Mouse (Mus musculus): ENCODE data around the gene Gng3. TPM values are rescaled to one million over a fixed set of nuclear protein-coding genes. Genes with fewer than 3 reads are reported as not detected.
A peak's percentile ranks its signal among the peaks of the same experiment; 100 is the strongest.

Gene Gng3
- polyA plus RNA-seq, 1 experiment from 2014 or later, result 39.8 TPM

DNA sequence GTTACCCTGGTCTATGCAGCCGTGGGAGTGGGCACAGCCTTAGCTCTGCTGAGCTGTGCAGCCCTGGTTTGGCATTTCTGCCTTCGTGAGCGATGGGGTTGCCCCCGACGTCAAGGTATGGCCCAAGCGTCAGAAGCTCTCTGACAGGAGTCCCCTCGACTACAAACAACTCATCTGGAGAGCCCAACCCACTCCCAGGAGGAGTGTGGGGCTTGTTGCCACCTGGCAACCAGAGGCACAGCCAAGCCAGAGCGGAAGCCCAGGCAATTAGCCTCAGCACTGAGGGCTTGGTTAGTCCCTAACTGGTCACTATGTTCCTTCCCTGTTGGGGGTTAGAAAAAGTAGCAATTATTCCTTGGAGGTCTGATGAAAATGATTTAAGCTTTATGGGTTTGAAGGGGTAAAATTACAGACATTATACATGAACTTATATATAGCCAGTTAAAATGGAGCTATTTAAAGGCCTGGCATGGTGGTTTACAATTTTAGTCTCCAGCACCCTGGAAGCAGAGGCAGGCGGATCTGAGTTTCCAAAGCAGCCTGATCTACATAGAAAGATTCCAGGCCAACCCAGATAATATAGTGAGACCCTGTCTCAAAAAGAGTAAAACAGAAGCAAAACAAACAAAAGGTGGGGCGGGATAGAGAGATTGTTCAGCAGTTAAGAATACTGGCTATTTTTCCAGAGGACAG is 13.4 kb upstream of the Gng3 start:
- H3K36me3 ChIP-seq (replicated peaks; ENCODE audit: control insufficient read depth, insufficient read depth, low read depth, low read length), result no peaks in the 10 kb centered on the region
- H3K9ac ChIP-seq (replicated peaks; ENCODE audit: low read length), result peak overlapping the region; percentile 9; the same call in 1 of the 2 replicates
- no peaks in the 10 kb centered on the region for H3K9me3 ChIP-seq (replicated peaks; ENCODE audit: control insufficient read depth, low read length)
- no peak overlapping the region for H3K27ac ChIP-seq (replicated peaks; ENCODE audit: low read depth, low read length)
- H3K4me2 ChIP-seq (ENCODE audit: low read depth, low read length), result no peak overlapping the region
- H3K4me3 ChIP-seq (ENCODE audit: low read depth, low read length), result no peak overlapping the region
- peaks cover 4% of the 10 kb centered on the region for H3K4me1 ChIP-seq (ENCODE audit: control insufficient read depth, insufficient read depth, low read length)
- H3K27me3 ChIP-seq (ENCODE audit: control insufficient read depth, insufficient read depth, low read length), result no peaks in the 10 kb centered on the region
- WGBS, result 60% methylated on average over 10 of the region's 10 CpGs
- ATAC-seq (replicated peaks; ENCODE audit: insufficient number of reproducible peaks, low FRiP score, low TSS enrichment, low read depth) (no peak), DNase-seq (ENCODE audit: low spot score) (no peak)

DNA sequence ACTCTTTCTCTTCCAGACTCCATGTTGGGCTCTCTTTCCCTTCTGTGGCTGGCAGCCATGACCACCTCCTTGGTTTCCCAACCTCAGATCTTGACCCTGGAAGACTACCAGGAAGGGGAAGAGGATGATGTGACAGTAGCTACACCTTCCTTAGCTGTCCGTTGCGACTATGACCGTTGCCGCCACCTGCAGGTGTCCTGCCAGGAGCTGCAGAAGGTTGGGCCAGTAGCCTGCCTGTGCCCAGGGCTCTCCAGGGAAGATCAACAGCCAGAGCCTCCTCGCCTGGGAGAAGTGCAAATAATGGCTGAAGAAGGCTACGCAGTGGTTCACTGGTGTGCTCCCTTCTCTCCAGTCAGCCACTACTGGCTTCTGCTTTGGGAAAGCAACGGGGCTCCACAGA is 12.6 kb upstream of the Gng3 start:
- no peaks in the 10 kb centered on the region for H3K9me3 ChIP-seq (replicated peaks; ENCODE audit: control insufficient read depth, low read length)
- no peak overlapping the region for H3K4me2 ChIP-seq (ENCODE audit: low read depth, low read length)
- H3K27ac ChIP-seq (replicated peaks; ENCODE audit: low read depth, low read length), result no peak overlapping the region
- no peak for ATAC-seq (replicated peaks; ENCODE audit: insufficient number of reproducible peaks, low FRiP score, low TSS enrichment, low read depth)
- peaks cover 4% of the 10 kb centered on the region for H3K4me1 ChIP-seq (ENCODE audit: control insufficient read depth, insufficient read depth, low read length)
- WGBS, result 55% methylated on average over 7 of the region's 7 CpGs
- no peaks in the 10 kb centered on the region for H3K36me3 ChIP-seq (replicated peaks; ENCODE audit: control insufficient read depth, insufficient read depth, low read depth, low read length)
- H3K9ac ChIP-seq (replicated peaks; ENCODE audit: low read length), result no peak overlapping the region; the same call in 1 of the 2 replicates
- DNase-seq (ENCODE audit: low spot score), result no peak
- H3K27me3 ChIP-seq (ENCODE audit: control insufficient read depth, insufficient read depth, low read length), result no peaks in the 10 kb centered on the region
- no peak overlapping the region for H3K4me3 ChIP-seq (ENCODE audit: low read depth, low read length)

DNA sequence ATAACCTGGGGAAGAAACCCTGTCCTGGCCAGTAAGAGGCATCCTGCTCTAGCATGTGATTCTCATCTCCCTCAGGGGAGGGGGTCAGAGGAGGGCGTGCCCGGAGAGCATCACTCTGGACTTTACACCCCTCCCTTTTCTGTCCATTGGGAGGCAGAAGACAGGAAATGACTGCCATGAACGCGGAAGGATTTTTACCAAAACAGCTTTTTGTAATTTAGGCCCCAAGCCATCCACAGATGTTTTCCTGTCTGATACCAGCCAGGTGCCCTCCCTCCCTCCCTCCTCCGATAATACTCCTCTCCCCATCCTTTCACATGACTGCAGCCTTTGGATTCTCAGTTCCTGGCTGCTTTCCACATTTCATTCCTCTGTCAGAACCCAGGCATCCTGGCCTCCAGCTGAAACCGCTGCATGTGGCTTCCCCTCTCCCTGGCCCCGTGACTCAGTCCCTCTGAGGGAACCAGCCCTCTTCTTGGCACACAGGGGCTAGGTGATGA is 11.5 kb upstream of the Gng3 start, which contains the start of gene Lrrn4cl:
Lrrn4cl (plus strand) TSS at position 367 of the 500 bp plus-strand sequence.
- 16% methylated on average over 7 of the region's 7 CpGs for WGBS
- H3K4me2 ChIP-seq (ENCODE audit: low read depth, low read length), result no peak within 1 kb of the TSS
- peak within 1 kb of the TSS; percentile 22; the same call in 1 of the 2 replicates for H3K9ac ChIP-seq (replicated peaks; ENCODE audit: low read length)
- peaks cover 4% of the 10 kb centered on the region for H3K4me1 ChIP-seq (ENCODE audit: control insufficient read depth, insufficient read depth, low read length)
- no peaks in the 10 kb centered on the region for H3K27me3 ChIP-seq (ENCODE audit: control insufficient read depth, insufficient read depth, low read length)
- no peaks in the 10 kb centered on the region for H3K36me3 ChIP-seq (replicated peaks; ENCODE audit: control insufficient read depth, insufficient read depth, low read depth, low read length)
- no peak within 1 kb of the TSS for H3K4me3 ChIP-seq (ENCODE audit: low read depth, low read length)
- H3K27ac ChIP-seq (replicated peaks; ENCODE audit: low read depth, low read length), result 0 out of 2 replicates have a peak within 1 kb of the TSS, but pooled peaks have one; percentile 8
- DNase-seq (ENCODE audit: low spot score) (peak; percentile 55), ATAC-seq (replicated peaks; ENCODE audit: insufficient number of reproducible peaks, low FRiP score, low TSS enrichment, low read depth) (no peak)
- H3K9me3 ChIP-seq (replicated peaks; ENCODE audit: control insufficient read depth, low read length), result no peaks in the 10 kb centered on the region

DNA sequence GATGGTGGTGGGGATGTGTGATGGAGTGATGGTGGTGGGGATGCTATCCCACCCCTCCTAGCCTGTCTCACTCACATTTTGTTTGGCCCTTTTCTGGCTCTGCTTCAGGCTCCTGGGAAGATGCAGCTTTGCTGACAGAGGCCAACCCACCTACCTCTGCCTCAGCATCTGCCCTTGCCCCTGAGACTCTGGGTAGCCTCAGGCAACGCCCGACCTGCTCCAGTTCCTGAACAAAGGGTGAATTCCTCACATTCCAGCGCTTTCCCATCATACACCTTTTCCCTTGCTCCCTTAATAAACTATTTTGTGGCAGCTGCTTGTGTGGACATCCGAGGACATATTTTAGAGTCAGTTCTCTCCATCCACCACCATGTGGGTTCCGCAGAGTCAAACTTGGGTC is 9.4 kb upstream of the Gng3 start:
- WGBS, result 72% methylated on average over 5 of the region's 5 CpGs
- no peak overlapping the region for H3K4me3 ChIP-seq (ENCODE audit: low read depth, low read length)
- no peak overlapping the region for H3K4me2 ChIP-seq (ENCODE audit: low read depth, low read length)

DNA sequence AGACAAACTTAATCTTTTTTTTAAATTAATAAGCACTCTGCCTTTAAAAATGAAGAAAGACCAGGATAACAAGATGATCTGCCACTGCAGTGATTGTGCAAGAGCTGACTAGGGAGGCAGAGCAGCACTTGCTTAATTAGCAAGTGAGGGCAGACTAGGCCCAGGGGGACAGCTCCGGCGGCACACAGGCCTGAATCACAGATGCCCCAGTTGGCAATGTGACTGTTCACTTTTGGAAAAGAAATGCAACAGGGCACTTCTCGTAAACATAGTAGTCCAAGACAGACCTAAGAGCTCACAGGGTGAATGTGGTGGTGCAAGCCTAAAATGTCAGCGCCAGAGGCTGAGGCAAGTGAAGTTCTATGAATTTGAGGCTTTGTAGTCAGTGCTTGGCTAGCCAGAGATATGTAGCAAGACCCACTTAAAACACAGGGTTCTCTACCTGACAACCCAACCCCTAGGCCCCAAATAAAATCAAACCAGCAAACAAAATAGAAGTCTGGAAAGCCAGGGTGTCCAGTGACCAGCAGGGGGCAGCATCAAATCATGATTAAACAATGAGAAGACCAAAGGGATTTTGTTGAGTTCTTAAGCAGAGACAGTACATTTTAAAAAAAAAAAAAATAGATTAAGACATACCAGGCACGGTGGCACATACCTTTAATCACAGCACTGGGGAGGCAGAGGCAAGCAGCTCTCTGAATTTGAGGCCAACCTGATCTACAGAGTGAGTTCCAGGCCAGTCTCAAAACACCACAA is 5.6 kb upstream of the Gng3 start:
- peak; percentile 89 for DNase-seq (ENCODE audit: low spot score)
- no peak for ATAC-seq (replicated peaks; ENCODE audit: insufficient number of reproducible peaks, low FRiP score, low TSS enrichment, low read depth)
- 67% methylated on average over 5 of the region's 5 CpGs for WGBS
- H3K9ac ChIP-seq (replicated peaks; ENCODE audit: low read length), result no peak overlapping the region
- no peak overlapping the region for H3K4me3 ChIP-seq (ENCODE audit: low read depth, low read length)
- no peaks in the 10 kb centered on the region for H3K9me3 ChIP-seq (replicated peaks; ENCODE audit: control insufficient read depth, low read length)
- H3K4me2 ChIP-seq (ENCODE audit: low read depth, low read length), result no peak overlapping the region
- H3K36me3 ChIP-seq (replicated peaks; ENCODE audit: control insufficient read depth, insufficient read depth, low read depth, low read length), result no peaks in the 10 kb centered on the region
- H3K27me3 ChIP-seq (ENCODE audit: control insufficient read depth, insufficient read depth, low read length), result no peaks in the 10 kb centered on the region
- H3K27ac ChIP-seq (replicated peaks; ENCODE audit: low read depth, low read length), result no peak overlapping the region
- H3K4me1 ChIP-seq (ENCODE audit: control insufficient read depth, insufficient read depth, low read length), result 0 out of 2 replicates have a peak, but pooled peaks cover 2% of the 10 kb centered on the region

More for the DNA sequence above, 9.4 kb upstream of the Gng3 start:
- no peaks in the 10 kb centered on the region for H3K9me3 ChIP-seq (replicated peaks; ENCODE audit: control insufficient read depth, low read length)
- DNase-seq (ENCODE audit: low spot score) (no peak), ATAC-seq (replicated peaks; ENCODE audit: insufficient number of reproducible peaks, low FRiP score, low TSS enrichment, low read depth) (no peak)
- H3K4me1 ChIP-seq (ENCODE audit: control insufficient read depth, insufficient read depth, low read length), result peaks cover 4% of the 10 kb centered on the region
- no peak overlapping the region for H3K9ac ChIP-seq (replicated peaks; ENCODE audit: low read length)
- H3K36me3 ChIP-seq (replicated peaks; ENCODE audit: control insufficient read depth, insufficient read depth, low read depth, low read length), result no peaks in the 10 kb centered on the region
- no peaks in the 10 kb centered on the region for H3K27me3 ChIP-seq (ENCODE audit: control insufficient read depth, insufficient read depth, low read length)
- H3K27ac ChIP-seq (replicated peaks; ENCODE audit: low read depth, low read length), result no peak overlapping the region

DNA sequence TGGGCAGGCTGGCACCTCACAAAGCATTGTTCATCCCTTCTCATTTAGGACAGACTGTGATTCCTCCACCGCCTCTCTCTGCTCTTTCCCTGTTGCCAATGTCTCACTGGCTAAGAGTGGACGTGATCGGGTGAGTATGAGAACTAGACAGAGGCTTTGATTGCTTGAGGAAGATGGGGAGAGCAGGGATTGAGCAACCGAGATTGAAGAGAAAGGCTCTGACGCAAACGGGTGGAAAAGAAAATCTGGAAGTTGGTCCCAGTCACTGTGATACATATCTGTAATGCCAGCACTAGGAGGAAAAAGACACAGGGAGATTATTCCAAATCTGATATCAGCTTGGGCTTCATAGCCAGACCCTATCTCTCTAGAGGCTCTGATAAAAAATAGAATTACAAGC is 4.0 kb upstream of the Gng3 start:
- Histone ChIP-seq H3K36me3 (replicated peaks; ENCODE audit: control insufficient read depth, insufficient read depth, low read depth, low read length) (no peaks in the 10 kb centered on the region), H3K4me1 (ENCODE audit: control insufficient read depth, insufficient read depth, low read length) (peaks cover 2% of the 10 kb centered on the region; the same call in 1 of the 2 replicates), H3K9ac (replicated peaks; ENCODE audit: low read length) (no peak overlapping the region), H3K4me2 (ENCODE audit: low read depth, low read length) (no peak overlapping the region), H3K27ac (replicated peaks; ENCODE audit: low read depth, low read length) (no peak overlapping the region), H3K9me3 (replicated peaks; ENCODE audit: control insufficient read depth, low read length) (no peaks in the 10 kb centered on the region), H3K4me3 (ENCODE audit: low read depth, low read length) (no peak overlapping the region), H3K27me3 (ENCODE audit: control insufficient read depth, insufficient read depth, low read length) (no peaks in the 10 kb centered on the region)
- no peak for ATAC-seq (replicated peaks; ENCODE audit: insufficient number of reproducible peaks, low FRiP score, low TSS enrichment, low read depth)
- WGBS, result 87% methylated on average over 6 of the region's 6 CpGs
- no peak for DNase-seq (ENCODE audit: low spot score)

DNA sequence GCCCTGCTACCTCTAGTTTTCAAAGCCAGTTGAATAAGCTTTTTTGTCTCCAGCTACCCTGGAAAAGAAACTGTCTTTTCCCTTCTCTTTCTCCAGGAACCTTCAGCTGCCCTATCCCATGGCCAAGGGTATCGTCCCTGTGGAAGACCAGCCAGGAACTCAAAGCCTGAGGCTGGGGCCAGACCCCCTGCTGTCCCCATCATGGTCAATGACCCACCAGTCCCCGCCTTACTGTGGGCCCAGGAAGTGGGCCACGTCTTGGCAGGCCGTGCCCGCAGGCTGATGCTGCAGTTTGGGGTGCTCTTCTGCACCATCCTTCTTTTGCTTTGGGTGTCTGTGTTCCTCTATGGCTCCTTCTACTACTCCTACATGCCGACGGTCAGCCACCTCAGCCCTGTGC is 2.0 kb upstream of the Gng3 start:
- DNase-seq (ENCODE audit: low spot score), result no peak
- WGBS, result 90% methylated on average over 7 of the region's 7 CpGs
- Histone ChIP-seq H3K27ac (replicated peaks; ENCODE audit: low read depth, low read length) (no peak overlapping the region), H3K27me3 (ENCODE audit: control insufficient read depth, insufficient read depth, low read length) (no peaks in the 10 kb centered on the region), H3K4me2 (ENCODE audit: low read depth, low read length) (peak overlapping the region; percentile 62), H3K4me3 (ENCODE audit: low read depth, low read length) (no peak overlapping the region), H3K36me3 (replicated peaks; ENCODE audit: control insufficient read depth, insufficient read depth, low read depth, low read length) (no peaks in the 10 kb centered on the region), H3K9ac (replicated peaks; ENCODE audit: low read length) (no peak overlapping the region), H3K4me1 (ENCODE audit: control insufficient read depth, insufficient read depth, low read length) (peaks cover 2% of the 10 kb centered on the region; the same call in 1 of the 2 replicates), H3K9me3 (replicated peaks; ENCODE audit: control insufficient read depth, low read length) (no peaks in the 10 kb centered on the region)
- ATAC-seq (replicated peaks; ENCODE audit: insufficient number of reproducible peaks, low FRiP score, low TSS enrichment, low read depth), result no peak
